11 mouse cellular contexts compared by ENCODE assay signal in the genomic region with DNA sequence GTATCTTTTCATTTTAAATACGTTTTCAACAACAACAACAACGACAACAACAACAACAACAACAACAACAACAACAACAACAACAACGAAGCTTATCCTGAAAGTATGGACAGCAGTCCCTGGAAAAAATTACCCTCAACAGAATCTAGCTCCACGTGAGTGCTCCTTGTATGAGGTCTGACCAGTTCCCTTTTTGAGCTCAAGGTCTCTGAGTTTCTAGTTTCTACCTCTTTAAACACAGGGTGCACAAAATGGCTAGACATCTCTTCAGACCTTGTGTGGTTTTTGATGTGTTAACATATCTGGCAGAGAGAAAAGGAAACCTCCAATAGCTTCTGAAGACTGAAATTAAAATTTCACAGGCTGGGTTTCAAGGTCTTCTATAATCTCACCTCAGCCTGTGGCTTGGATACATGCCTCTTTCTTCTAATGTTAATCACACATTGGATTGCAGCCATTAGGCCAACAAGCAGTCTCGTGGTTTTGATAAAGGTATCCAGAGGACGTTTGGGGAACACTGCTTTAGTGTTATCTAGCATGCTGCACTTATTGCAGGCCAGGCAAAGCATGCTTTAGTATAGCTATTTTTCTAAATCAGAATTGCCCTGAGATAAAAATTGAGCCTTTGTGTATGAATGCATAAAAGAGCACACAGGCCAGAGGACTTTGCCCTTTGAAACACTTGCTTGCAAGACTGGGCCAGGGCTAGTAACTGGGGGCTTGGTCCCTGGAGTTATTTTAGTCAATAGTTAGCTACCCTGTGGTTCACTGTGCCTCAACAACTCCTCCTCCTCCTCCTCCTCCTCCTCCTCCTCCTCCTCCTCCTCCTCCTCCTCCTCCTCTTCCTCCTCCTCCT. TPM values are rescaled to one million over a fixed set of nuclear protein-coding genes. Genes with fewer than 3 reads are reported as not detected.
DNase-seq lines count a peak whose midpoint lies in the region; ATAC-seq and TF ChIP-seq lines count a peak whose summit lies in the region.
"Had no signal": no experiment of that assay in that cellular context is flagged by ENCODE, and none has a peak within 500 bp of the region (broad histone marks: within the 10 kb centered on the region; RNA-seq: fewer than 3 reads in every experiment).

No protein-coding gene starts in this region.

- DNase-seq in kidney, adult 2 months = peak; percentile 83
- no peak for DNase-seq in kidney, postnatal 4 days
- peak; percentile 25 for DNase-seq in brain, embryonic 14.5 days (ENCODE audit: low read depth)
- no peak for DNase-seq in frontal cortex, postnatal 25 days (ENCODE audit: low spot score in 2 of 2)
- DNase-seq in urinary bladder, adult 18-20 months (ENCODE audit: low spot score in 2 of 2) = no peak
- no peak for DNase-seq in hindbrain, postnatal 0 days (ENCODE audit: low spot score)
- DNase-seq: lung, adult 2 months had no signal

- H3K9ac ChIP-seq in hindbrain, postnatal 0 days (replicated peaks; ENCODE audit: low read length) = no peak overlapping the region
- H3K9ac ChIP-seq: embryonic facial prominence, embryonic 12.5 days; hindbrain, embryonic 15.5 days had no signal

- TF ChIP-seq CTCF in kidney, adult 2 months (conservative IDR thresholded peaks at IDR 0.05; ENCODE audit: insufficient read depth, insufficient read length, low read depth, low read length) = no peak
- no peak for TF ChIP-seq CTCF in brain, embryonic 14.5 days (IDR thresholded peaks at IDR 0.05; ENCODE audit: borderline replicate concordance, extremely low read depth, insufficient read depth, insufficient read length)
- TF ChIP-seq CTCF in small intestine, adult 2 months (IDR thresholded peaks at IDR 0.05; ENCODE audit: extremely low read depth, insufficient read length, insufficient replicate concordance, low read depth, low read length) = no peak
- TF ChIP-seq CTCF in hindbrain, postnatal 0 days (IDR thresholded peaks at IDR 0.05; ENCODE audit: low read depth) = no peak

- H3K4me2 ChIP-seq in hindbrain, postnatal 0 days (ENCODE audit: low read depth, low read length) = no peak overlapping the region
- H3K4me2 ChIP-seq: embryonic facial prominence, embryonic 12.5 days; hindbrain, embryonic 15.5 days had no signal

- H3K36me3 ChIP-seq in kidney, adult 2 months (ENCODE audit: control insufficient read depth, insufficient read depth, low read length) = no peaks in the 10 kb centered on the region
- H3K36me3 ChIP-seq in small intestine, adult 2 months (ENCODE audit: control insufficient read depth, insufficient read depth, low read length) = no peaks in the 10 kb centered on the region
- H3K36me3 ChIP-seq in hindbrain, postnatal 0 days (ENCODE audit: insufficient read depth, low read length) = no peaks in the 10 kb centered on the region
- H3K36me3 ChIP-seq: embryonic facial prominence, embryonic 12.5 days; hindbrain, embryonic 15.5 days had no signal

- H3K9me3 ChIP-seq in hindbrain, postnatal 0 days (ENCODE audit: low read length) = no peaks in the 10 kb centered on the region
- H3K9me3 ChIP-seq: embryonic facial prominence, embryonic 12.5 days; hindbrain, embryonic 15.5 days had no signal

- H3K27ac ChIP-seq in kidney, adult 2 months (ENCODE audit: insufficient read depth, low read depth, low read length) = peak overlapping the region; percentile 96
- 0 out of 2 replicates have a peak overlapping the region, but pooled peaks have one; percentile 31 for H3K27ac ChIP-seq in small intestine, adult 2 months (ENCODE audit: insufficient read depth, low read depth, low read length)
- no peak overlapping the region for H3K27ac ChIP-seq in hindbrain, postnatal 0 days
- H3K27ac ChIP-seq: embryonic facial prominence, embryonic 12.5 days; hindbrain, embryonic 15.5 days had no signal

- H3K4me1 ChIP-seq in kidney, adult 2 months (ENCODE audit: control insufficient read depth, insufficient read depth, low read length) = peaks cover 21% of the 10 kb centered on the region; the same call in 1 of the 2 replicates
- peaks cover 7% of the 10 kb centered on the region; the same call in 1 of the 2 replicates for H3K4me1 ChIP-seq in small intestine, adult 2 months (ENCODE audit: control insufficient read depth, insufficient read depth, insufficient read length, low read length)
- no peaks in the 10 kb centered on the region for H3K4me1 ChIP-seq in hindbrain, postnatal 0 days (ENCODE audit: insufficient read depth, low read length)
- H3K4me1 ChIP-seq: hindbrain, embryonic 15.5 days had no signal

- no peak overlapping the region for H3K4me3 ChIP-seq in kidney, adult 2 months (ENCODE audit: insufficient read depth, low read depth, low read length)
- no peak overlapping the region for H3K4me3 ChIP-seq in small intestine, adult 2 months (ENCODE audit: low read depth, low read length)
- no peak overlapping the region for H3K4me3 ChIP-seq in hindbrain, postnatal 0 days (ENCODE audit: low read length)
- H3K4me3 ChIP-seq: embryonic facial prominence, embryonic 12.5 days; hindbrain, embryonic 15.5 days had no signal

- H3K27me3 ChIP-seq in kidney, adult 2 months (replicated peaks; ENCODE audit: control insufficient read depth, insufficient read depth, low read length) = no peaks in the 10 kb centered on the region
- no peaks in the 10 kb centered on the region; the same call in 1 of the 2 replicates for H3K27me3 ChIP-seq in small intestine, adult 2 months (ENCODE audit: control insufficient read depth, insufficient read depth, low read length)
- no peaks in the 10 kb centered on the region for H3K27me3 ChIP-seq in hindbrain, postnatal 0 days (ENCODE audit: insufficient read depth, low read length)
- H3K27me3 ChIP-seq: embryonic facial prominence, embryonic 12.5 days; hindbrain, embryonic 15.5 days had no signal

- WGBS in kidney, adult 2 months = 57% methylated on average over 6 of the region's 6 CpGs
- WGBS in small intestine, adult 2 months = 36% methylated on average over 6 of the region's 6 CpGs
- WGBS in hindbrain, postnatal 0 days = 69% methylated on average over 6 of the region's 6 CpGs

- no peak for TF ChIP-seq POLR2A in kidney, adult 2 months (IDR thresholded peaks at IDR 0.05; ENCODE audit: low read depth, low read length)
- no peak for TF ChIP-seq POLR2A in brain, embryonic 14.5 days (IDR thresholded peaks at IDR 0.05; ENCODE audit: borderline replicate concordance, extremely low read depth, insufficient read depth, insufficient read length, poor library complexity, severe bottlenecking)
- TF ChIP-seq POLR2A in small intestine, adult 2 months (IDR thresholded peaks at IDR 0.05; ENCODE audit: low read depth, low read length) = no peak

- peak; percentile 58 to 73 for ATAC-seq in hematopoietic stem cell, adult 5-6 weeks (replicated peaks in 1 of 2; ENCODE audit: insufficient read depth in 1 of 2, low FRiP score in 2 of 2, low TSS enrichment in 1 of 2, low read depth in 1 of 2, poor library complexity in 2 of 2, severe bottlenecking in 2 of 2)
- no peak for ATAC-seq in hindbrain, postnatal 0 days

RNA-seq across cellular contexts. Expression of a gene that starts 3.5 kb away (rescaled TPM):
- polyA plus RNA-seq in kidney, adult 2 months (2012; rRNA removed) = 18.3 and 20.0 TPM in 2 replicates
- 21.2 and 34.9 TPM in 2 replicates for polyA plus RNA-seq in brain, embryonic 14.5 days (2012; rRNA removed)
- 29.6 and 34.2 TPM in 2 replicates for total RNA-seq in hematopoietic stem cell, adult 5-6 weeks (2017)
- 3.0 and 8.4 TPM in 2 replicates for polyA plus RNA-seq in small intestine, adult 2 months (2012; rRNA removed)
- total RNA-seq in hindbrain, postnatal 0 days (2014; rRNA removed) = 77.1 and 86.6 TPM in 2 replicates
- polyA plus RNA-seq in hindbrain, postnatal 0 days (2015; fragmentation: Nextera tagmentation; extraction: Ambion mirVana) = 19.3 and 21.6 TPM in 2 replicates

Comparison
In these comparisons a context has a peak if more than half of its experiments do, and no peak if none do; other contexts are left out.
1. DNase-seq: peak in kidney, adult 2 months (single experiment) and brain, embryonic 14.5 days (single experiment); none in kidney, postnatal 4 days (0 of 2), frontal cortex, postnatal 25 days (0 of 2), urinary bladder, adult 18-20 months (0 of 2) and hindbrain, postnatal 0 days (single experiment).